Mouse (Mus musculus) spleen, adult 2 months (tissue): ENCODE data around the gene Cmas. TPM values are rescaled to one million over a fixed set of nuclear protein-coding genes. Genes with fewer than 3 reads are reported as not detected.

Source experiments
- DNase-seq, 2 experiments: peaks; one replicate each; pipeline versions ENCODE4 v3.0.0 to v3.0.0-alpha.2; 2012 to 2021; ENCODE audit warnings: low spot score in 2 of 2, low read depth in 1 of 2
- H3K27ac ChIP-seq: fragments of 200-500 bp; 2 replicates; pipeline ENCODE4 v1.5.1; 2012; ENCODE audit warnings: low read length, inconsistent platforms; ENCODE audit not compliant: insufficient read depth
- H3K27me3 ChIP-seq: fragments of 200-500 bp; 2 replicates; pipeline ENCODE4 v1.6.1; 2012; ENCODE audit warnings: mild to moderate bottlenecking, moderate library complexity, low read length, inconsistent platforms; ENCODE audit not compliant: control insufficient read depth, insufficient read depth
- H3K36me3 ChIP-seq: fragments of 200-500 bp; 2 replicates; pipeline ENCODE4 v1.6.1; 2012; ENCODE audit warnings: mild to moderate bottlenecking, low read length, inconsistent platforms; ENCODE audit not compliant: control insufficient read depth, insufficient read depth
- H3K4me1 ChIP-seq: fragments of 200-500 bp; 2 replicates; pipeline ENCODE4 v1.6.1; 2011; ENCODE audit warnings: inconsistent platforms; ENCODE audit not compliant: control insufficient read depth, insufficient read depth, insufficient read length
- H3K4me3 ChIP-seq: fragments of 200-500 bp; 2 replicates; pipeline ENCODE4 v1.5.1; 2011; ENCODE audit warnings: mild to moderate bottlenecking, inconsistent platforms; ENCODE audit not compliant: insufficient read depth, insufficient read length; ENCODE audit errors: extremely low read depth
- CTCF ChIP-seq: fragments of 200-500 bp; IDR thresholded peaks from 2 replicates; pipeline ENCODE4 v1.5.1; 2011; ENCODE audit warnings: mild to moderate bottlenecking, inconsistent platforms; ENCODE audit not compliant: insufficient read depth, insufficient read length, insufficient replicate concordance; ENCODE audit errors: extremely low read depth
- POLR2A ChIP-seq: fragments of 200-500 bp; IDR thresholded peaks from 2 replicates; pipeline ENCODE4 v1.6.1; 2011; ENCODE audit warnings: low read depth, low read length, inconsistent platforms
- WGBS: fragments of 180-500 bp; shearing (Covaris S2); methylation state at CpG from one replicate; pipeline ENCODE4 v1.1.7; 2018; 5-methylcytosine and 5-hydroxymethylcytosine counted together
- polyA plus RNA-seq: library from polyadenylated mRNA; depleted of rRNA; stranded (reverse); fragments of >200 nt; gene quantifications from 2 replicates; pipeline ENCODE4 v1.2.3, GENCODE M21; 2012

The Cmas gene
- polyA plus RNA-seq, 1 experiment, result 34.5 TPM

- H3K27ac ChIP-seq, result no peak overlapping the region
- H3K4me1 ChIP-seq, result no peaks in the 10 kb centered on the region
- no peaks in the 10 kb centered on the region for H3K36me3 ChIP-seq
- TF ChIP-seq CTCF (no peak), POLR2A (no peak)
- 82% methylated on average over 7 of the region's 7 CpGs for WGBS
- no peak overlapping the region for H3K4me3 ChIP-seq
- no peaks in the 10 kb centered on the region for H3K27me3 ChIP-seq
- no peak for DNase-seq
These were observed 38.3 kb upstream of the Cmas start for GRCm38 (mm10) chr6:142718167-142718566.

DNA sequence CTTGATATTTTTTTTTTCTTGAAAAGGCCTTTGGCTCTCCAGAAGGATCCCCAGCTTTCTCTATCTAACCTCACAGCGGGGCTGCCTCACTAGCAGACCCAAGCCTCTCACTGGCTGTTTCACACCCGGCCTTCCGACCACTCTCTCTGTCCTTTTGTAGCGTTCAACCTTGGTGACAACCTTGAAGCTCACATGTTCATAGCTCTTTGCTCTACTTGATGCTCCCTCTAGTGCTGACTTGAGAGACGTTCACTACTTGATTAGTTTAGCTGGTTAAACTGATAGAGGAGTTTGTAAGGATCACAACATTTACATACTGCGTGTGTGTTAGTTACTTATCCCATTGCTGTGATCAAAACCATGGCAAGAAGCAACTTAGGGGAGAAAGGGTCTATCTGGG lies 35.8 kb upstream of the Cmas start:
- TF ChIP-seq CTCF (no peak), POLR2A (no peak)
- WGBS, result 70% methylated on average over 6 of the region's 6 CpGs
- DNase-seq, result no peak
- Histone ChIP-seq H3K4me1 (no peaks in the 10 kb centered on the region), H3K36me3 (no peaks in the 10 kb centered on the region), H3K27me3 (no peaks in the 10 kb centered on the region), H3K27ac (no peak overlapping the region), H3K4me3 (no peak overlapping the region)

- no peak for DNase-seq
- Histone ChIP-seq H3K27ac (no peak overlapping the region), H3K36me3 (no peaks in the 10 kb centered on the region), H3K4me1 (no peaks in the 10 kb centered on the region), H3K4me3 (no peak overlapping the region), H3K27me3 (no peaks in the 10 kb centered on the region)
- 71% methylated on average over 8 of the region's 8 CpGs for WGBS
- TF ChIP-seq CTCF (no peak), POLR2A (no peak)
These were observed 34.8 kb upstream of the Cmas start for GRCm38 (mm10) chr6:142721731-142722130.

- Histone ChIP-seq H3K27me3 (no peaks in the 10 kb centered on the region), H3K36me3 (no peaks in the 10 kb centered on the region), H3K4me3 (no peak overlapping the region), H3K27ac (no peak overlapping the region), H3K4me1 (no peaks in the 10 kb centered on the region)
- TF ChIP-seq POLR2A, result no peak
- 85% methylated on average over 4 of the region's 4 CpGs for WGBS
- DNase-seq, result no peak
These were observed 30.5 kb upstream of the Cmas start for GRCm38 (mm10) chr6:142726032-142726431.

- H3K27me3 ChIP-seq, result no peaks in the 10 kb centered on the region
- TF ChIP-seq CTCF (no peak), POLR2A (no peak)
- no peaks in the 10 kb centered on the region for H3K36me3 ChIP-seq
- no peaks in the 10 kb centered on the region for H3K4me1 ChIP-seq
- no peak for DNase-seq
- no peak overlapping the region for H3K4me3 ChIP-seq
- H3K27ac ChIP-seq, result no peak overlapping the region
- 83% methylated on average over 14 of the region's 14 CpGs for WGBS
These were observed 23.8 kb upstream of the Cmas start for GRCm38 (mm10) chr6:142732567-142733290.

DNA sequence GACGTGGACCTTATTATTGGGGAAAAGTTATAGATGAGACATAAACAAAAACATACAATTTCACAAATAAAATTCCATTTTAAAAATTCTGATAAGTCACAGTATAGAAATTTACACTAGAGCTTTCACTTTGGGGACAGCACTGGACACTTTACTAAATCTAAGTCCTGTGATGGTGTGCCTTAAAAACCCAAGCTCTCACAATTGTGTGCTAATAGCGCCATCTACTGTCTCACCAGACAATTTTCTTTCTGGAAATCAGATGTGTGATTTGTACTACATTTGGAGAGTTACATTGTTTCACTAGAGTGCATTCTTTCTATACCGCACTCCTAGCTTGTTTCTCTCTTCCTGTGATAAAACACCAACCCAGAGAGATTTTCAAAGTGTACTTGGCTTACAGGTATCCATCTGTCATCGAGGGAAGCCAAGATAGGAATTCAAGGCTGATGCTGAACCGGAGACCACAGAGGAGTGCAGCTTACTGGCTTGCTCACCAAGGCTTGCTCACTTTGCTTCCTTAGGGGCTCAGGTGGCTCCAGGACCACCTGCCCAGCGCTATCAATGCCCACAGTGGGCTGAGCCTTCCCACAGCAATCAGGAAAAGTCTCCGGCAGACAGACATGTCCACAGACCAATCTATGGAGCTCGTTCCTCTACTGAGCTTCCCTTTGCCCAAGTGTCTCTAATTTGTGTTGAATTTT lies 21.0 kb upstream of the Cmas start:
- TF ChIP-seq CTCF, result no peak
- TF ChIP-seq POLR2A, result no peak
- WGBS, result 49% methylated on average over 8 of the region's 8 CpGs
- H3K4me3 ChIP-seq, result no peak overlapping the region
- H3K4me1 ChIP-seq, result no peaks in the 10 kb centered on the region
- no peaks in the 10 kb centered on the region for H3K36me3 ChIP-seq
- no peaks in the 10 kb centered on the region for H3K27me3 ChIP-seq
- no peak for DNase-seq
- no peak overlapping the region for H3K27ac ChIP-seq

GRCm38 (mm10) chr6:142738225-142738624 lies 18.3 kb upstream of the Cmas start:
- no peak for DNase-seq
- Histone ChIP-seq H3K27ac (no peak overlapping the region), H3K27me3 (no peaks in the 10 kb centered on the region), H3K36me3 (no peaks in the 10 kb centered on the region), H3K4me1 (no peaks in the 10 kb centered on the region), H3K4me3 (no peak overlapping the region)
- TF ChIP-seq POLR2A (no peak), CTCF (no peak)
- WGBS, result 90% methylated on average over 2 of the region's 2 CpGs
